Mouse (Mus musculus) thymus, adult 2 months (tissue): Measurements from ENCODE around the gene Nkain2. TPM values are rescaled to one million over a fixed set of nuclear protein-coding genes. Genes with fewer than 3 reads are reported as not detected.

Experiments
- DNase-seq: peaks from one replicate; pipeline ENCODE4 v3.0.0; 2021
- H3K27ac ChIP-seq: fragments of 200-500 bp; 2 replicates; pipeline ENCODE4 v1.5.1; 2012; ENCODE audit warnings: low read length, control low read depth; ENCODE audit not compliant: control insufficient read depth, insufficient read depth
- H3K27me3 ChIP-seq: fragments of 200-500 bp; 2 replicates; pipeline ENCODE4 v1.6.1; 2012; ENCODE audit warnings: mild to moderate bottlenecking, low read length, moderate library complexity, mixed read lengths; ENCODE audit not compliant: control insufficient read depth, insufficient read depth
- H3K36me3 ChIP-seq: fragments of 200-500 bp; 2 replicates; pipeline ENCODE4 v1.6.1; 2012; ENCODE audit warnings: mild to moderate bottlenecking, low read length, moderate library complexity; ENCODE audit not compliant: control insufficient read depth, insufficient read depth
- H3K4me1 ChIP-seq: fragments of 200-500 bp; replicated peaks from 2 replicates; pipeline ENCODE4 v1.6.1; 2012; ENCODE audit warnings: low read length; ENCODE audit not compliant: control insufficient read depth, insufficient read depth
- H3K4me3 ChIP-seq: fragments of 200-500 bp; 2 replicates; pipeline ENCODE4 v1.5.1; 2012; ENCODE audit warnings: mild to moderate bottlenecking, low read length, control low read depth, moderate library complexity; ENCODE audit not compliant: control insufficient read depth, insufficient read depth
- CTCF ChIP-seq: fragments of 200-500 bp; IDR thresholded peaks from 2 replicates; pipeline ENCODE4 v1.5.1; 2012; ENCODE audit warnings: mild to moderate bottlenecking, control low read depth, low read length, moderate library complexity, borderline replicate concordance; ENCODE audit not compliant: control insufficient read depth, poor library complexity, insufficient read depth; ENCODE audit errors: extremely low read depth
- POLR2A ChIP-seq: fragments of 200-500 bp; IDR thresholded peaks from 2 replicates; pipeline ENCODE4 v1.6.1; 2012; ENCODE audit warnings: mild to moderate bottlenecking, low read length, control low read depth, moderate library complexity; ENCODE audit not compliant: control insufficient read depth, poor library complexity, insufficient read depth; ENCODE audit errors: extremely low read depth
- WGBS: fragments of 180-500 bp; shearing (Covaris S2); methylation state at CpG from one replicate; pipeline ENCODE4 v1.1.7; 2018; 5-methylcytosine and 5-hydroxymethylcytosine counted together
- polyA plus RNA-seq: library from polyadenylated mRNA; depleted of rRNA; stranded (reverse); fragments of >200 nt; gene quantifications from 2 replicates; pipeline ENCODE4 v1.2.3, GENCODE M21; 2012

Nkain2 gene
- polyA plus RNA-seq, 1 experiment, result not detected

DNA sequence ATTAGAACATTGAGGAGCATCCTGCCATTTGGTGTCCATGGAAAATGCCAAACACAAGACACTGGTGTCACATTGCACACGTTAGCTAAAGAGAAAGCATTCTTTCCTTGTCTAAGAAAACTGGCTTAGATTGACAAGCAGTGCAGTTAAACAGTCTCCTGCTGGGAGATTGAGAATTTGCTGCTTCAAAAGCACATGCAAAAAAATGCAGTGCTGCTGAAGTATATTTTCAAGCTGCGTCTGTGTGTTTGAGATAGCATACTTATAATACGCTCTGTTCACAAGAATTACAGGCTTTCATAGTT is 313.0 kb downstream of the Nkain2 start:
- DNase-seq, result no peak
- Histone ChIP-seq H3K36me3 (no peaks in the 10 kb centered on the region), H3K4me3 (no peak overlapping the region), H3K4me1 (no peaks in the 10 kb centered on the region), H3K27me3 (no peaks in the 10 kb centered on the region), H3K27ac (no peak overlapping the region)
- no peak for TF ChIP-seq POLR2A
- TF ChIP-seq CTCF, result no peak
- WGBS, result 76% methylated on average over 3 of the region's 3 CpGs

DNA sequence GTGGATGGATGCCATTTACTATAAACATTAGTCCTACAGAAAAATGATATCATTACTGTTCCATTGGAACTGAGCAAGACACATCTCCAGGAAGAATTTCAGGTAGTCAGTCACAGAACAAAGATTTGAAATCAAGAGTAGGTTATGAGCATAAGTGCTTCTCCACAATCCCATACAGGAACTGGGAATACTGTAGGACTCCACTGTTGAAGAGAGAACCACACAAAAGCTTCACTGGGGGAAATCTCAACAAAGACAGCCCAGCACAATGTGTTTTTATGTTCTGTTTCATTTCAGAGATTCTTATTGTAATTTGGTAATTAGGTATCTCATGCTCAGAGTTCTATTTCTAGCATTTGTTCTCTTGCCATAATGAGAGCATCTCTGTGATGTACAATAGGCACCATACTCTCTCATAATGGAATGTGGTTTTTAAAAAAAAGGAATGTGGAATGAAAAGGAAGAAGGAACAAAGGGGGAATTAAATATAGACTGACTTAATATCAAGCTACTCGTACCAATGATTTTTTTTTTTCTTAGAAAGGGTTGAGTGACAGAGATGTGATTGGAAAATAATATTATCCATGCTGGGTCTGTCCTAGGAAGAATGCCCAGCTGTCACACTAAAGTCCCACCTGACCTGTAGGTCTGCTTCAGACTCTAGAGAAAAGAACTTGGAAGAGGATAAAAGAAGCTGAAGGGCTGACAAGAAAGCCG is 313.5 kb downstream of the Nkain2 start:
- 85% methylated on average over 2 of the region's 2 CpGs for WGBS
- no peak for DNase-seq
- H3K36me3 ChIP-seq, result no peaks in the 10 kb centered on the region

DNA sequence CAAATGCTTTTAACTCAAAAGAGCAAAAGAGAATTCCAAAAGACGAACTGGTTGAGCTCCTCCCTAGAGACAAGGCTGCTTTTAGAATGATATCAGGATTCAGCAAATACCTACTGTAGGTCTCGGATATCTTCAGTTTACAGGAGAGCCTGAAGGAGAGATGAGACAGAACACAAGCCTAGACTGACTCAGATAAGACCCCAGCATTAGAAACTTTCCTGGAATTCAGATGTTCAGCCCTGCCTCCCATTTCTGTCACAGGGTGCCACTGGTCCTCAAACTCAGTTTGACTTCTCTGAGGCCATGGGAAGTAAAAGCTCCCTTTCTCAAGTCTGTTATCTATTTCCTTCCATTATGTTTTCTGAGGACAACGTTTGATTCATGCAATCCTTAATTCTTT is 332.6 kb downstream of the Nkain2 start:
- H3K27me3 ChIP-seq, result no peaks in the 10 kb centered on the region
- no peak overlapping the region for H3K27ac ChIP-seq
- 69% methylated on average over 3 of the region's 3 CpGs for WGBS
- H3K4me1 ChIP-seq, result no peaks in the 10 kb centered on the region
- DNase-seq, result no peak
- TF ChIP-seq POLR2A (no peak), CTCF (no peak)
- no peaks in the 10 kb centered on the region for H3K36me3 ChIP-seq
- no peak overlapping the region for H3K4me3 ChIP-seq

More for the DNA sequence above, 313.5 kb downstream of the Nkain2 start:
- H3K27me3 ChIP-seq, result no peaks in the 10 kb centered on the region
- no peaks in the 10 kb centered on the region for H3K4me1 ChIP-seq
- no peak overlapping the region for H3K27ac ChIP-seq
- no peak overlapping the region for H3K4me3 ChIP-seq
- TF ChIP-seq POLR2A, result no peak

DNA sequence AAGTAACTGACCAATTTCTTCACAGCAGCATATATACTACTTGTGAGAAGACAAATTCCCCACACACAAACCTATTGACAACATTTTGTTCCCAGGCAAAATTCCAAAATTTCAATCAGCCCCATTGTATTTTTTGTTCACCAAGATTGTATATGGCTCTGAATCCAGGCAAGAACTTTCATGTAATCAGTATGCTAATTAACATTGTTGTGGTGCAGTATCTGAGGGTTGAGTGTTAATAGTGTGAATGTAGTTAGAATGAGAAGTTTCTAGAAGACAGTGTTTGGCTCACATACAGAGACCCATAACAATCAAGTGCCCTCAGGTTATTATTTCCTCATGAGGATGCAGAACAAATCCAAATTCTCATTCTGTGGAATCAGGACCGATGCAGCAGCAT is 354.2 kb downstream of the Nkain2 start:
- no peak for TF ChIP-seq CTCF
- no peak for TF ChIP-seq POLR2A
- H3K36me3 ChIP-seq, result no peaks in the 10 kb centered on the region
- DNase-seq, result no peak
- 94% methylated on average over 1 of the region's 1 CpGs for WGBS
- no peak overlapping the region for H3K4me3 ChIP-seq
- H3K27me3 ChIP-seq, result no peaks in the 10 kb centered on the region
- H3K27ac ChIP-seq, result no peak overlapping the region
- no peaks in the 10 kb centered on the region for H3K4me1 ChIP-seq

DNA sequence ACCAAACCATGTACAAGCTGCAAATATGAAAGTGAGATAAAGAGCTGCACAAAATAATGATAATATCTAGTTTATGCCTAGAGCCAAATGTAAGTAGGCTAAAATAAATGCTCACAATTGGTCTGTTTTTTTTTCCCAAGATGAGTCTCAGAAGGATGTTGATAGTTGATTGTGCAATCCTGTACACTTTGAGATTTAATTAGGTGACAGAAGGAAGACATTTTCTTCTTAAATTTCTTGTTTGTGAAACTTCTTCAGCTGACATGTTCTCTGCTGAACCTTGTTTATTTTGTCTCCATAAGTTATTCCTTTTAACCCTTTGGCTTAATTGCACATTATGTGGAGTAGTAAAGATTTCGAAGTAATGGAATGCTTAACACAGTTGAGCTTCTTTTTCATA is 379.4 kb downstream of the Nkain2 start:
- H3K4me3 ChIP-seq, result no peak overlapping the region
- no peak for TF ChIP-seq POLR2A
- no peak for TF ChIP-seq CTCF
- 85% methylated on average over 1 of the region's 1 CpGs for WGBS

DNA sequence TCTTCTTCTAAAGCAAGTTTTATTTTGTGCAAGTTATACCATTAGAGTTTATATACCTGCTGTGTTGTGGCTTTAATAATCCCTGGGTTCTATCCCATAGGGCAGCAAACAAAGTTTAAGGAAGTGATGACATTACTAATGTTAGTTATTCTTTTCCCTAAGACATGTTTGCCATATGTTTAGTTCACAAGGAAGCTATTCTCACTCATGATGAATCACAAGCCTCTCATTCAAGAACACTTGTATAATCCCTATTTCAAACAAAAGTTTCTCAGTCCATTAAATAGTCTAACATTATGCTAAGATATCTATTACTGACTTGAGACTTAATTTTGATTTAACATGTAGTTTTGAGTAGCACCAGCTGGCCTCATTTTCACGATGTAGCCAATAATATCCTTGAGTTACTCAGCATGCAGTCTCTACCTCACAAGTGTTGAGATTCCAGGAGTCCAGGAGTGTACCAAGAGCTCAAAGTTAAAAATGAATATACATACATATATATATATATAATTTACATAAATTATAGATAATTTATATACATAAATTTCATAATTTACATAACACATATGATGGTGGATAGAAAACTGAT is 395.6 kb downstream of the Nkain2 start:
- Histone ChIP-seq H3K36me3 (no peaks in the 10 kb centered on the region), H3K4me3 (no peak overlapping the region), H3K27me3 (no peaks in the 10 kb centered on the region), H3K4me1 (no peaks in the 10 kb centered on the region), H3K27ac (no peak overlapping the region)
- no peak for DNase-seq
- TF ChIP-seq CTCF (no peak), POLR2A (no peak)
- 87% methylated on average over 1 of the region's 1 CpGs for WGBS

More for the DNA sequence above, 379.4 kb downstream of the Nkain2 start:
- no peak for DNase-seq
- Histone ChIP-seq H3K4me1 (no peaks in the 10 kb centered on the region), H3K36me3 (no peaks in the 10 kb centered on the region), H3K27ac (no peak overlapping the region), H3K27me3 (no peaks in the 10 kb centered on the region)

DNA sequence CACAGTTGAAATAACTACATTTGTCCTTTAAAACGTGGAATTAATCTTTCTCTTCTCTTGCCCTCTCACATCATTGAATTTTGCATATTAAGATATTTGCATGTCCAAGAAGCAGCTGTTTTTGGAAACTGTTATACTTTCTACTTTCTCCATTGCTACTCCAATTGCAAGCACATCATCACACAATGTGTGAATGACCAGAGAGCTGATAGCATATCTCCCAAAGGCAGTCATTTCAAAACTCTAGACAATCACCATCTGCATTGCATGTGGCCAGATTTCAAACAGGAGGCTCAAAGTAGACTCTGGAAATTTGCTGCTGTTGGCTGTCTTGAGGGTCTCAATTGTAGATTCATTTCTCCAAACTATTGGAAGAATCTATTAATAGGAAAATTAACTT is 396.7 kb downstream of the Nkain2 start:
- TF ChIP-seq POLR2A (no peak), CTCF (no peak)
- WGBS, result 76% methylated on average over 1 of the region's 1 CpGs
- Histone ChIP-seq H3K4me3 (no peak overlapping the region), H3K27me3 (no peaks in the 10 kb centered on the region), H3K36me3 (no peaks in the 10 kb centered on the region), H3K27ac (no peak overlapping the region), H3K4me1 (no peaks in the 10 kb centered on the region)
- DNase-seq, result no peak
